Mouse (Mus musculus) right cerebral cortex, postnatal 36 days (tissue): ENCODE measurements at regions not wholly inside any gene's neighbourhood (a gene's known extent, or its start where the extent isn't known, plus 50 kb on each side); places are given as distances from the start of the nearest gene placed in this dataset.

Source experiments
- DNase-seq, 2 experiments: peaks; one replicate each; pipeline ENCODE4 v3.0.0; 2022; ENCODE audit warnings: low spot score in 2 of 2, mixed read lengths in 1 of 2

- DNase-seq, result no peak
Measured at GRCm38 (mm10) chr3:76014766-76015165, 58.0 kb upstream of the Golim4 start.

- DNase-seq, result peak in 1 of 2 experiments; percentile 8
Measured at GRCm38 (mm10) chr3:76008564-76009183, 51.9 kb upstream of the Golim4 start.
